Mouse (Mus musculus) kidney, postnatal 4 days (tissue): Measurements from ENCODE around the gene Mib2.
"Not testable (repeated sequence)": the region's sequence is repeated elsewhere in the genome, so short reads cannot be mapped to it uniquely, and the experiment has no call there.

ENCODE experiments used
- DNase-seq, 2 experiments: peaks; one replicate each; pipeline ENCODE4 v3.0.0; 2021; ENCODE audit warnings: mixed read lengths in 2 of 2

The Mib2 gene

DNA sequence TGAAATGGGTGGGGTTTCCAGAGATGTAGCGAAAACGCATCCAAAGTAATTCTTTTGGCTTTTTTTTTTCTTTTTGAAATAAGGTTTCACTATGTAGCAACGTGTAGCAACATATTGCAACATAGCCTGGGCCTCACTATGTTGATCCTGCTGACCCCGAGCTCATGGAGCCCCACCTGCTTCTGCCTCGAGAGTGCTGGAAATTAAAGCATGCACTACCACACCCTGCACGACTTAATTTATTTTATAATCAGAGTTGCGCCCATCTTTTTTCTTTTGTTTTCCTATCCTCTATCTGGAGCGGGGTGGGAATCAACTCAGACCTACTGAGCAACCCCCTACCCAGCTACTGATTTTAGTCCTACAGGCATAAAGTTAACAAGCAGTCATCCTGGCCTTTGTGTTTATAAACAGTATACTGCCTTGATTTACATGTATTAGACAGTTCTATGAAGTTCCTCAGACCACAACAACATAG, 639 bp upstream of the Mib2 start:
- DNase-seq, result no peak

GRCm38 (mm10) chr4:155666903-155667302, 2.1 kb downstream of the Mib2 start:
- DNase-seq, result no peak

- peak; percentile 48 to 62 for DNase-seq
Measured at GRCm38 (mm10) chr4:155660641-155661040, 8.4 kb downstream of the Mib2 start.

DNA sequence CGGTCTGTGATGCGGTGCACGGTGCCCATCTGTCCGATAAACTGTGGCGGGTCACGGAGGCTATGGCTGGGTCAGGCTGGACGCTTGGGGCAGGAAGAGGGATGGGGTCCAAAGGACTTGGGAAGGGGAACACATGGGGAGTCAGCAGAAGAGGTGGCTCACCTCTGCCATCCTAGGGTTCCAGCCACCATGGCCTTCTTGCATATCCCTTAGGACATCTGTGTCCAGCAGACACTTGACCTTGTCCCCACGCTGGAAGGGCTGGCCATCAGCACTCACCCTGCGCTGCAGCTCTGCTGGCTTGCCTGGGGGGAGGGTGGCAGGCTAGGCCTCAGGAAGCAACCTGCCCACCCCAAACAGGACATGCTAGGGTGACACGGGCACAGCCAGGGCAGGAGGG, 10.0 kb downstream of the Mib2 start:
- no peak for DNase-seq

DNA sequence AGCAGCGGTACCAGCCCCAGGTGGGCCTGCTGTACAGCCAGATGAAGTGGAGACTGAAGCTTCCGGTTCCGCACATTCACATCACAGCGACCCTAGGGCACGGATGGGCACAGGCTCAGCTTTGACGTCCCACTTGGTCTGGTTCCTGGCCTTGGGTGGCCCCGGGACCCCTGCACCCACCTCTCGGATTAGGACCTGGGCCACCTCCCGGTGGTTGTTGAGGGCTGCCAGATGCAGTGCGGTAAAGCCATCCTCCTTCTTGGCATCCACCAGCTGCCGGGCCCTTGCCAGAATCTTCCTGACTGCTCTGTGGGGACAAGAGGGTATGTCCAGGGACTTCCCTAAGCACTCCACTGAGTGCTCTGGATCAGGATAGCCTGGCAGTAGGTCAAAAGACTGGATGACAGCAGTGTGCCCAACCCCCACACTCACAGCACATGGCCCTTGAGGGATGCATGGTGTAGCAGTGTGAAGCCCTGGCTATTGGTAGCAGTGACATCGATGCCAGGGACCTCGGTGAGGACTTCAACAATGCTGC, 12.7 kb downstream of the Mib2 start:
- no peak for DNase-seq

- peak; percentile 80 to 86 for DNase-seq
Measured at GRCm38 (mm10) chr4:155654456-155655298, 14.3 kb downstream of the Mib2 start.

GRCm38 (mm10) chr4:155654183-155654455, 14.9 kb downstream of the Mib2 start:
- no peak for DNase-seq

DNA sequence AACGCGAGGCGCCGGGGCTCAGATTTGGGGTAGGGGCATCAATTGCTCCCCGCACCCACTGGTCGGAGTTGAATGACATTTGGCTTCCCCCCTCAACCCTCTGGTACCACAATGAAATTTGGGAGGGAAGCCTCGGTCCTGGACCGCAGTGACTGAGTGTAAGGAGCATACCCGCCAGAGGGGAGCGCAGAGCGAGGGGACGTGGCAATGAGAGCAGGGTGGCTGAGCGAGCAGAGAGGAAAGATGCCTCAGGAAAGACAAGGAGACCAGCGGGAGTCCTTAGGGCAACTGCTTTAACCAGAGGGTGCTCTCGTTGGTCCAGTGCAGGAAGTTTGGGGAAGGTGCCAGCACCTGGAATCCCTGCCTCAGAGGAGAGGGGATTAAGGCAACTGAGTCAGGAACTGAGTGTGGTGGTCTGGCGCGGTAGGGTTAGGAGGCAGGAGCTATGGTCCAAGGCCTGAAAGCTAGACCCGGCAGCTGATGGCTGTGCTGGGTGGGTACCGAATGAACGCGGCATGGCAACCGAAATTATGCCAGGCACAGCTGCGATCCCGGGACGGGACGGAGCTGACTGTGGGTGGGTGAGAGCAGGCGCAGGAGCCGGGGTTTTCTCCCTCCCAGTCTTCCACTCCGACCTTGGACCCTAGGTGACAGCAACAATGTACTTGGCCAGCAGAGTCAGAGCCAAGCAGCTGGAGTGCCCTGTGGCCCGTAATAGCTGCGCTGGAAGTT, 15.4 kb downstream of the Mib2 start:
- DNase-seq, result peak; percentile 66 to 75

DNA sequence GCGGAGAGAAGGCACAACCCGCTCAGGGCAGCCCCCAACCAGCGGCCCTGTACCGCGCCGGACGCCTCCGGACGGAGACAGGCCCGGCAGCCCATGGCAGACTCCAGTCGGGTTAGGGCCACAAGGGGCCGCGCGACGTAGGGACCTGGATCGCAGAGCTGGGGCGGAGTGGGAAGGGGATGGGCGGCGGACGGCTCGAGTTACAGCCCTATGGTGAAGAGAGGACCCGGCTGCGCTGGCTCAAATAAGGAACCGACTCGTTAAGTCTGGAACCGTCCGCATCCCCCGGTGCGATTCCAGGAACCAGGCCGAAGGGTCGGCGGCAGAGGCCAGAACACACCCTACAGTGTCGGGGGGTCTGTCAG, 15.9 kb downstream of the Mib2 start, which contains the start of gene Mmp23:
Gene Mmp23 (minus strand): TSS at position 299 of the 365 bp plus-strand sequence.
- peak; percentile 82 to 86 for DNase-seq

- peak in 1 of 2 experiments; percentile 28 for DNase-seq
Measured at GRCm38 (mm10) chr4:155652283-155653085, 16.5 kb downstream of the Mib2 start.

DNA sequence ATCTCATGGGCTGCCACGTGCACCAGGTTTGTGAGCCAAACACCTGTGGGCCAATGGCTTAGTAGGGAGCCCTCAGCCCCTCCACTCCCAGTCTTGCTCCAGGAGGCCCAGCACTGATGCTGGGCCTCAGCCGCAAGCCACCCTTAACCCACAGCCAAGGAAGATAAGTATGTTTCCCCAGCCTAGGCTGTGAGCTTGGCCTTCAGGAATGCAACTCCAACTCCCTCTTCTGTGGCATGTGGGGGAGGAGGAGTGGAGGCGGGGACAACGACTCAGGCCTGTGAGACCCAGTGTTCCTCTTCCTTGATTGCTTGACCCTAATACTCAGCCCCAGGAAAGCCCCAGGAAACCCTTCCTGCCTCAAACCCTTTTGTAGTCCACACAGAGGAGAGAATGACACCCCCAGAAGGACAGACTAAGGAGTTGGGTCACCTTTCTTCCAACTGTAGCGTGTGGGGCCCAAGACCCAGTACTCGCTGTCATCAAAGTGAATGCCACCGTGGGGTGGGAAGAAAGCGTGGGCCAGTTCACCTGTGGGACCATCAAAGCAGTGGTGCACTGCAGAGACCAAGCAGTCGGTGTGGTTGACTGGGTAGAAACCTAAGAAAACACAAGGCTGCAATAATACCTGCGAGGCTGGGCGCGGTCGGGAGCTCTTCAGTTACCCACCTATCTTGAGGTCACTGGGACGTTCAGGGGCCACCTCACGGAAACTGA, 17.3 kb downstream of the Mib2 start:
- DNase-seq, result peak; percentile 72 to 87

GRCm38 (mm10) chr4:155649355-155649754, 19.6 kb downstream of the Mib2 start:
- DNase-seq, result no peak

DNA sequence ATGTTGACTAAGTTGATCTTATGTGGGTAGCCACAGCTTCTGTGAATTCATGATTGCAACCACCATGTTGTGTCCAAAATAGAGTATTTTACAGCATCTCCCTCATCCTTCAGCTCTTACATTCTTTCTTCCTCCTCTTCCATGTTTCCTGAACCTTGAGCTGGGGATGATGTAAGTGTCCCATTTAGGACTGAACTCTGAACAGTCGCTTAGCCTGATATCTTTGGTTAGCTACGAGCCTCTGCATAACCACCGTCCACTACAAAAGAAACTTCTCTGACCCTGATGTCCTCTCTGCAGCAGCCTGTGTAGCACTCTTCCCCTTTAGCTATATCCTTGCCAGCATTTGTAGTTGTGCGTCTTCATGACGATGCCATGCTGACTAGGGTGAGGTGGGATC, 23.3 kb downstream of the Mib2 start:
- no peak for DNase-seq

DNA sequence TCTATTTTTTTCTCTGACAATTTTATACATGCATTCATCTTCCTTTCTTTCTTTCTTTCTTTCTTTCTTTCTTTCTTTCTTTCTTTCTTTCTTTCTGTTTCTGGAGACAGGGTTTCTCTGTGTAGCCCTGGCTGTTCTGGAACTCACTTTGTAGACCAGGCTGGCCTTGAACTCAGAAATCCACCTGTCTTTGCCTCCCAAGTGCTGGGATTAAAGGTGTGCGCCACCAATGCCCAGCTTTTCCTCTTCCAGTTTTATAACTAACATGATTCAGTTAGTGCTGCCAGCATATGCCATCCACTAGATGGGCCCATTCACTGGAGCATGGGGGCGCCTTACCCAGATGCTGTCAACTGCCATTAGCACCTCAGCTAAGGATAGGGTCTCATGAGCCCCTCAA, 23.7 kb downstream of the Mib2 start, which contains the start of gene Gm10563:
Gene Gm10563 (minus strand): TSS at position 101 of the 400 bp plus-strand sequence.
- DNase-seq, result not testable (repeated sequence)

- no peak for DNase-seq
Measured at GRCm38 (mm10) chr4:155643531-155643930, 25.5 kb downstream of the Mib2 start.

DNA sequence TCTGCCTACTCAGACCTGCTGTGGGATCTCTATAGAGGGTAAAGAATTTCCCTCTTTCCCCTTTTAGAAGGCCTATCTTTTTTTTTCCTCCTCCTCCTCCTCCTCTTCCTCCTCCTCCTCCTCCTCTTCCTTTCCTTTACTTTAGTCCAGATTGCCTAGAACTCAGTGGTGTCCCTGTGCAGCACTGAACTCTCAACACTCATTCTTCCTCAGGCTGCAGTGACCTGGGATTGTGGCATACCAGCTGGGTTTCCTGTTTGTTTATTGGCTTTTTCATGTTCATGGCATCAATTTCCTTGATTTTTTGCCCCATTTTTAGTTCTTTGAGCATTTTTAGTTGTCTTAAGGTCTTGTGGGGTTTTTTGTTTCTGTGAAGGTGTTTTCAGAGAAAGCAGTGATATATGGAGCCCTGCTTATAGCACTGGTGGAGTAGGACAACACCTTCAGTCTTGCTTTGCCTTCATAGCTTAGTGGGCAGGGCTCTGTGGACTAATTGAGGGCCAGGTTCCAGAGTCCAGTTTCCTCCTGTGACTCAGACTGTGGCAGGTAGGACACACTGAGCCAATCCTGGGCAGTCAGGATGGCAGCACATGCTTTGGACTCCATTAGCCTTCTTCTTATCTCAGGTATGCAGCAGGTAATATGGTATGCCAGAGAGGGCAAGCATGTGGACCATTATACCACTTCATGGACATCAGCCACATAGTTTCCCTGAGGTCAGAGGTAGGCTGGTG, 33.1 kb downstream of the Mib2 start:
- no peak for DNase-seq

DNA sequence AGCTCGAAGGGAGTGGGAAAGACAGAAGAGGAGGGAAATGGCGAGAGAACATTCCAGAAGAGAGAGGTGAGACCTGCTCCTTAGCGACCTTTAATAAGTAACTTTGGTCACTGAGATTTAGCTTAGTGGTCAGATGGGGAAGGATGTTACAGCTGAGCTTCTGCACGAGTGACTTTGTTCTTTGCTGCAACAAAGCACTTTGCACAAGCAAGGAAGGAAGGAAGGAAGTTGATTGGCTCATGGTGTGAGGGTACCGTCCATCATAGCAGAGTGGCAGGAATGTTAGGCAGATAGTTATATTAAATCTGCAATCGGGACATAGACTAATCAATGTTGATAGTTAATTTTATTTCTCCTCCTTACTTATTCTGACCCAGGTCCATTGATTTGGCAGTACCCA, 38.7 kb downstream of the Mib2 start:
- no peak for DNase-seq

DNA sequence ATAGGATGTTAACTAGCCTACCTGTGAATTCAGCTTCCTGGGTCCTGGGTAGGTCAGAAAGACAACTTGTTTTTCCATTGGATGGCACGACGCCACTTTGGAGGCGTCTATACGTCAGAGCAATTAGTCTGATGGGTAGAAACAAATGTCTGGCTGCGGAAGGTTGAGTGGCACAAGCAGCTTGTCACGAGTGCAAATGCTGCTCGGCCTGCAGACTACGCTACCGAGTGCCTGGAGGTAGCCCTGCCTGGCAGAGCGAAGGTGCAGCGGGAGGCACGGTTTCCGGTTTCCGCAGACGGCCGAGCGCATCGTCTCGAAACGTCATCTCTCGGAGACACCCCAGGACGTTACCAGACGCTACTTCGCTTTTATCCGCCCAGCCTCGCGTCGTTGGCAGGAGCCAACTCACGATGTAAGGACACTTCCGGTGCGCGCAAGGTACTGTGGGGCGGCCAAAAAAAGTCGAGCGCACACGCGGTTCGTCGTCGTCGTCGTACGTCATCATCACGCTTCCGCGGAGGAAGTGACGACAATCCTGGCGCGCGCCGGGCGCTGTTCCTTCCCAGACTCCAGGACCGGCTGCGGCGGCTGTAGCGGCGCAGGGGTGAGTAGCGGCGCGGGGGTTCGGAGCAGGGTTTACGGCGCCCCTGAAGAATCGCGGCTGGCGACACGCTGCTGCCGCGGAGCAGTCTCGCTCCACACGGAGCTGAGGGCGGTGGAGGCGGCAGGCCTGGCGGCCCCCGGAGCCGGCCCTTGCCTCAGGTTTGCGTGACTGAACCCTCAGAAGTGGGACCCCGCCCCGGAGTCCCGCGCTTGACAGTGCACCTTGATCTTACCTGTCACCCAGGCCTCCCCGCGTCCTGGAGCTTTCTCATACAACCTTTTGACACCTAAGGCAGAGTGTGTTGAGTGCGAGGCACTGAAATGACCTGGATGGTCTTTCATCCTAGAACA, 44.4 kb downstream of the Mib2 start, which contains the start of gene Cdk11b:
Gene Cdk11b (plus strand): TSS at position 517 of the 954 bp plus-strand sequence.
- DNase-seq, result peak; percentile 96 to 98

GRCm38 (mm10) chr4:155618321-155618720, 50.7 kb downstream of the Mib2 start:
- no peak for DNase-seq

GRCm38 (mm10) chr4:155613264-155613663, 55.7 kb downstream of the Mib2 start:
- DNase-seq, result no peak
